Mouse (Mus musculus) CD4-positive, CD25-positive, alpha-beta regulatory T cell, adult 4 months (primary cell): Measurements from ENCODE around the gene Pola2. TPM values are rescaled to one million over a fixed set of nuclear protein-coding genes. Genes with fewer than 3 reads are reported as not detected.
A peak's percentile ranks its signal among the peaks of the same experiment; 100 is the strongest.

Experiments used
- ATAC-seq: one replicate; pipeline ENCODE4 v1.8.0; 2017
- polyA plus RNA-seq, 2 experiments: library from polyadenylated mRNA; unstranded; fragments of 100-300 nt; shearing (Covaris generic); gene quantifications; one replicate each; pipeline ENCODE4 v1.2.1; 2017

Pola2 gene
- polyA plus RNA-seq, 2 experiments from 2014 or later: 13.8 to 15.8 TPM

DNA sequence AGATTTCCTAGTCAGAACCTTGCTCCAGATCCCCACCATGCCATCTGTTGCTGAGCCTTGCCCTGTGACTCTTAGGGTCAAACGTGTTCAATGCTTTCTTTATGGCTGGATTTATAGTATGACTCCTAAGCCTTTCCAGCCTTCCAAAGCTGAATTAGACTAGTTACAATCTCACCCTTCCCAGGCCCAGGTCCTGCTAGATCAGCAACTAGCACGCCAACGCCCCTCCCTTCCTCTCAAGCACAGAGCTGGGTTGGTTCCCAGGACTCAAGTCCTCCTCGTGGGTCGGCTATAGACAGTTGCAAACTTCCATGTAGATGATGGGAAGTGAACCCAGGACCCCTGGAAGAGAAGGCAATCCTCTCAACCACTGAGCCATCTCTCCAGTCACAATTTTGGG, 28.3 kb downstream of the Pola2 start:
- ATAC-seq: no peak

DNA sequence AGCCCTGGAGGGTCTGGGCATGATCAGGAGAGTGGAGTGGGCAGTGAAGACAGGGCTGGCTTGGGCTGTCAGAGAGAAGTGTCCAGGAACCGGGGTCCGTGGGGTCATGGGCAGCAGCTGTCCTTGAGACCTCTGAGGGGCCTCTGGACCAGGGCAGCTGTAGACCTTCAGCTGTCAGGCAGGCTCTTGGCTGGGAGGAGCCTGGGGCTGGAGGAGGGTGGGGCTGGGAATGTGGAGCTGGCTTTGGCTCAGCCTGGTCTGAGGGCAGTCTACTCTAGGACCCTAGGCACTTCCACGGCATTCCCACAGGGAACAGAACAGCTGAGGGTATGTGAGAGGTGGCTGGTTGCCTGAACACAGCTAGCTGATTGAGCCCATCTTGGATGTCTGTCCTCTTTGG, 28.7 kb downstream of the Pola2 start:
- no peak for ATAC-seq

DNA sequence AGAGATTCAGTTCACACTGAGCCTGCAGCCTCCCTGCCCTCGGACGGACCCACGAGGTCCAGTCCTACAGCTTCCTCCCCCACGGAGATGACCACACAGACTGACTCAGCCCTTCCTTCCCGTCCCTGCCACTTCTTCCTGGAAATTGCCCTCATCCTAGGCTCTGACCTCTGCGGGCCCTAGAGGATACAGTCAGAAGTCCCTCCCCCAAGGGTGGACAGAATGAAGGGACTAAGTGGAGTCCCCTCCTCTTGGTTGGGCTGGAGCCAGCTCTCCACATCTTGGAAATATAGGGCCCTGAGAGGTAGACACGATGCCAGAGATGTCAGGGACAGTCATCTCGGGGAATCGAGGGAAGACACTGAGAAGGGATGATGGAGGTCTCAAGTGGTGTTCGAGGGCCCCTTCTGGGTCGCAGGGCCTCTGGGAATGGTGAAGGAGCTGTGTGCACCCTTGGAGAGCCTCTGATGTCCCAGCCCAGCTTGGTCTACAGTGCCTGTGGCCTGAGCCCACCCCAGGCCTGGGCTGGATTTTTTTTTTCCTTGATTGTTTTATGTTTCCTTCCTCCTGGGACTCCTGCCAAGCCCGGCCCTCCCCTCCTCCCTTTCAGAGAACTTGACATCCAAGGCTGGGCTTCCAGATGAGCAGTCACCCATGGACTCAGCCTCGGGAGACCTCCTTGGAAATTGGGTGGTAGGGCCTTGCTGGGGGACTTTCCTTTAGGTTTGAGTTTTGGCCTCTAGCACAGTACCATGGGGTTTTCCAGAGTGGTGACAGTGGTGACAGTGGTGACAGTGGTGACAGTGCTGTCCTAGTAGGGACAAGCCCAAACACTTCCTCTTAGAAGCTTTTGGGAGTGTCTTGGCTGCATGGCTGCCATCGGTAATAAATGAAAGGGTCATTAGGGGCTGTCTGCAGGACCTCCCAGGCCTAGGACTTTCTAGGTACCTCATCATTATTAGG, 34.1 kb downstream of the Pola2 start:
- no peak for ATAC-seq

DNA sequence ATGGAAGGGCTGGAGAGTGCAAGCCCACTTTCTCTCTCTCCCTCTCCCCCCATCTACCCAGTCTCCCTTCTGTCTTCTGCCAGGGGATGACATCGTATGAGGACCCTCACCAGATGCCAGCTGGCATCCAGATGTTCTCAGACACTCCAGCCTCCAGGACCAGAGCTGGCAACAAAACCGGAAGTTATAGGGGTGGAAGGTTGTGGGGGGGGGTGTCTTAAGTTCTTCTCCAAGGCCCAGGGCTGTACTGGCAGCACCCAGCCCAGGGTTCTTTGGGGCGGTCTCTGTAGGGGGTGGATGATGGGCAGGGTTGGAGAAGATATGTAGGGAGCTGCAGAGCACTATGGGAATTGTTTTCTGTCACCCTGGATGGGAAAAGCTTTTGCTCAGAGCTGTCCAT, 35.5 kb downstream of the Pola2 start:
- ATAC-seq: no peak

GRCm38 (mm10) chr19:5928104-5928503, 35.9 kb downstream of the Pola2 start:
- no peak for ATAC-seq

- ATAC-seq: no peak
These were observed 36.5 kb downstream of the Pola2 start for GRCm38 (mm10) chr19:5927532-5927931.

- no peak for ATAC-seq
These were observed 37.0 kb downstream of the Pola2 start for GRCm38 (mm10) chr19:5927026-5927425.

DNA sequence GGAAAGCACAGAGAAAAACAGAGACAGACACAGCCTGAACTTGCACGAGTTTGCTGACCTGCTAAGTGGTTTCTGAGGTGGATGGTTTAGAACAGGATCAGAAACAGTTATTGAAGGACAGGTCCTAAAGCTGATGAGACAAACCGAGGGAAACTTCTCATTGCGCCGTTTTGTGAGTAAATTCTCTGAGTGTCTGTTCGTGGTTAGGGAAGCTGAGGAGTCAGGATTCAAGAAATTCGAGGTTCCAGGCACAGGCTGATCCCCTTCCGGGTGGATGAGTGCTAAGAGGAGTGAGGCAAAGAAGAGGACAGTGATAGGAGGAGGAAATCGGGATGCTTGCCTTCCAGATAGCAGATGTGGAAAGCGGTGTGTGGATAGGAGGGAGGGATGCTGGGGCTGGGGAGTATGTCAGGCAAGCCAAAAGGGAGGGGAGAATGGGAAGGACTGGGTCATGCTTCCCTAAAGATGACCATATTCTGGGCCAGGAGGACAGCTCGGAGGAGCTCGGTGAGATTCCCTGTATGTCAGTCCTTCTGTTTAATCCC, 38.6 kb downstream of the Pola2 start:
- ATAC-seq: no peak

DNA sequence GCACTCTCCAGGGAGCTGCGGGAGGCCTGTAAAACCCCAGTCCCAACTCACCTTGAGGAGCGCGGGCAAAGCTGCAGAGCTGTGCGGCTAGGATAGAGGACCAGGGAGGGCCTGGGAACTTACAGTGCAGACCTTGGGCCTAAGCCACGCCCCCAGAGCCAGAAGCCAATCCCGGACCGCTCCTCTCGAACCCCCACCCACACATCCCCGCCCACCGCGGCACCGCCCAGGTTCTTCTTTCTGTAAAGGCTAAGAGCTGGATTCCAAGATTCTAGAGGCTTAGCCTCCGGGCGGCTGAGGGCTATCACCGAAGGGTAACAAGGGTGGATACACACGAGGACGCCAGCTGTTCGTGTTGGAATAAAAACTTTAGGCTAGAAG, 39.3 kb downstream of the Pola2 start, which contains the start of gene Cdc42ep2:
Gene Cdc42ep2, minus strand, starts transcription at position 104 of the 381 bp plus-strand sequence.
- ATAC-seq: peak; percentile 96

- peak; percentile 68 for ATAC-seq
These were observed 39.9 kb downstream of the Pola2 start for GRCm38 (mm10) chr19:5923990-5924712.

DNA sequence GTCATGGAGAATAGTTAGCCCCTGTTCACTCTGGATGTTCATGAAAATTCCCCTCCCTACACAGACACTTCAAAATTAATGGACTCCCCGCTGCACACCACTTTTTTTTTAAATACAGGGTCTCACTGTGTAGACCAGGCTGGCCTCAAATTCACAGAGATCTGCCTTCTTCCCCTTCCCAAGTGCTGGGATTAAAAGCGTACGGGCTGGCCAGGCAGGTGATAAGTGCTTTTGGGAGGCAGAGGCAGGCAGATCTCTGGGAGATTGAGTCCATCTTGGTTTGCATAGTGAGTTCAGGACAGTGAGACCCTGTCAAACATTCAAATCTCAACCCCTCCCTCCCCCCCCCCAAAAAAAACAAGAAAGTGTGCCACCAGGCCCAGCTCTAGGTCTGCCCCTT, 41.0 kb downstream of the Pola2 start:
- no peak for ATAC-seq

DNA sequence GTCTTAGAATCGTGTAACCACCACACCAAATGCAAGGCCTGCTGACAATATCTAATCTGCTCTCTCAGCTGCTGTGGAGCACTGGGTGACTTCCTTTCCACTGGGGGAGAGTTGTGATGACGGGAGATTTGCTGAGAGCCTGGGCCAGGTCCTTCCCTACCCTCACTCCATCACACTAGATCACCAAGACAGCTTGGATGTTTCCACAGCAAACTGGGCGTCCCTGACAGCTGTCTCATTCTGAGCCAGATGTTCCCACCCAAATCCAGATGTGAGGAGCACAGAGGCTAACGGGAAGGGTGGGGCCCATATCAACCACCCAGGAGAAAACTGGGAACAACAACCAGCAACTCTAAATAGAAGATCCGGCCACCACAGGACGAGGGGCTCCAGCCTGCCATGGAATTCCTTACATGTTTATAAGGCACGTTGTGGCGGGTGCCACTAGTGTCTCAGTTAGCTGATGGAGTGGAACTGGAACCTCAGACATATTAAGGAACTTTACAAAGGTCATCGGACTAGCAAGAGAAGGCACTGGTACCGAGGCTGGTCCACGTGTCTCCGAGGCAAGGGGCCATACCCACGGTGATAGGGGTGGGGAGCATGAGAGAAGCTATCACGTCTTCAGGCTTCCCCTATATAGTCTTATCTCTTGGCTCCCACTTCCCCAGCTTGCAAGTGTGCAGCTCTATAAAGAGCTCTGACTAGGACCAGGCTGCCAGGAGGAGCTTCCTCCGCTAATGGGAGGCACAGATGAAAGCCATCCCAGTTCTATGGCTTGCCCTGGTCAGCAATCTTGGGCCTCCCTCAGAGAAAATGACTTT, 41.7 kb downstream of the Pola2 start:
- no peak for ATAC-seq

DNA sequence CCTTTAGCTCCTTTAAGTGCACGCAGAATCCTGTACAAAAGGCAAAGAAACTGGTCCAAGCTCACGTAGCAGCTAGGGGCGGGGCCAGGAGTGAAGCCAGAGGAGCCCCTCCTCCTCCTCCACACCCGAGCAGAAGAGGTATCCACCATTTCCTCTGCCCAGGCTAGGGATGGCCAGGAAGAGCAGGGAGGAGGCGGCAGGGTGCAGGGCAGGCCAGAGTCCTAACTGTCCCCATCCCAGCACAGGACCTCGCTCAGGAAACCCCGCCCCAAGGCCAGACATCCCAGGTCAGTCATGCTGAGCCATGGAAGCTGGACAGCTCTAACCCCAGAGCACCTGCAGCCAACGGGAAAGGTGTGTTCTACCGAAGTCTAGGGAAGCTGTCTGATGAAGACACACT, 42.3 kb downstream of the Pola2 start:
- ATAC-seq: no peak

GRCm38 (mm10) chr19:5913007-5913719, 50.8 kb downstream of the Pola2 start, which contains the start of gene Dpf2:
TSS of gene Dpf2 (minus strand) at chr19:5913010.
- no peak for ATAC-seq

DNA sequence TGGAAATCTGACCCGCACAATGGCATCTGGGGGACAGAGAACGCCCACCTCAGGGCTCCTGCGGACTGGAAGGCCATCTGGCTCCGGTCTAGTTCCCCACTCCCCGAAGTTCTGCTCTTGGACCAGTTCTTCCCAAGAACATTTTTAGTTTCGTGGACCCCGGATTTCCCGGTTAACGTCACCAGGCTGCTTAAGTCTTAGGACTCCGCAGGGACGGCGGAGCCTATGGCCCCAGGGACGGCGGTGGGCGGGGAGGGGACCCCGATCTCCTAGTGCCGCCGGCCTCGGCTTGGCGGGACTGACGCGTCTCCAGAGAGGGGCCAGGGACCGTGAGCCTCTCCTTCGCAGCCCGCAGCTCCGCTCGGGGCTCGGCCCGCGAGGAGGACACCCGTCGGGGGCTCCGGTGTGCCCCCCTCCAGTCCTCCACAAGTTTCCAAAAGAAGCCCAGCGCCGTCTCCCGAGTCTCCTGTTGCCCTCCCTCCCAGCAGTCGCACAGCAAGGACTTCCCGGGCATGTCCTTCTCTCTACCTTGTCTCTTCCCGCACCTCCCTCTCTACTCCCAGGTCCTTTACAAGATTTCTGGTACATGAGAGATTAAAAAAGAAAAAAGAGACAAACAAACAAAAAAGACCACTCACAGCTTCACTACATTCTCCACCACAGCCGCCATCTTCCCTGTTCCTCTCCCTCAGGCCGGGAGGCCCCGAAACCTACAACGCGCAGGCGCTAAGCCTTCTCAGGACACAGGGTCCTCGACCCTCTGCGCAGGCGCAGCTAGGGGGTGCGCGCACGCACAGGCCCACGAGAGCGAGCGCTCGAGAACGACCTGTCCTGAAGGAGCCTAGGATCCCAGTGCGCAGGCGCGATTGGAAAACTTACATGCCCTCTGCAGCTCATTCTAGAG, 51.6 kb downstream of the Pola2 start:
- ATAC-seq: peak; percentile 93

GRCm38 (mm10) chr19:5911430-5912102, 52.4 kb downstream of the Pola2 start:
- ATAC-seq: no peak

- no peak for ATAC-seq
These were observed 53.8 kb downstream of the Pola2 start for GRCm38 (mm10) chr19:5910221-5910620.

DNA sequence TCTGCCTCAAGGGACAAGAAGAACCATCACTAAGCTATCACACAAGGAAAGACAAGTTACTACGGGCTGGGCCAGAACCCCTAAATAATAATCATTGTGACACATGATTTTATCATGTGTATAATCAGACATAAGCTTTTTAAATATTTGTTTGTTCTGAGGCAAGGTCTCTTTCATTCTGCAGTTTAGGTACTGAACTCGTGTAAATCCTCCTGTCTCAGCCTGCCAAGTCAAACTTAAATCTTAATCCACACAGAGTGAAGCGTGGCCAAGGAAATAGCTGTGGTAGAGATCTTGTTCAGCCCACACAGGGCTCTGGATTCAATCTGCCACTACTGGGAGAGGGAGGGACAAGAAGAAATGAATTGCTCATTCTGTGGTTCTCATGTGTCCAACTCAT, 56.7 kb downstream of the Pola2 start:
- ATAC-seq: no peak

DNA sequence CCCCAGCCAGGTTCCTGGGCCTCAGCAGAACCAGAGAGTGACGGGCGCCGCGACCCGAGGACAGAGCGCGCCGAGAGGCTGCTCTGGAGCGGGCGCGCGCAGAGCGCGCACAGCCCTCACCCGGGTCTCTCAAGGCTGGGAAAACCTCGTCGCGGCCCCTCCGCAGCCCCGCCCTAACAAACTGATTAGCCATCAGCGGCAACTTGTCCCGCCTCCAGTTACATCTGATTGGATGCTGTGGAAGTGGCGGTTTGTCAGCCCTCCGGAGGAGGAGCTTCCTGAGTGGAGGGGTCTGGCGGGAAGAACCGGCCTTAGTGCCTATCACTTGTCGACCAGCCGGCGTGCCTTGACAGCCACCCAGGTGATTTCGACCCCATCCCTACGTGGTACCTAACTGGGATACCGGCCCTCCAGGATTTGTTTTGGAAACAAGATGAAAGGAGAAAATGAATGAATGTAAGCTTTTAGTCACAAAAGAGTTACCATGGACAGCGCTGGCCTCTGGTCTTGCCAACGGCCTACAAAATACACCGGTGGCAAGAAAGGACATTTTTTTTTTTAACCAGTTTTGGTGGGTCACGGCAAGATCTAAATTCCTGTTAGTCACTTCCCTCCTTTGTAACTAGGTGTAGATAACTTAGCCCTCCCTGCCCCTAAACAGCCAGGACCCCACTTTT, 69.9 kb downstream of the Pola2 start, which contains the start of gene Tigd3:
Gene Tigd3, minus strand, starts transcription at position 148 of the 677 bp plus-strand sequence.
- peak; percentile 99 for ATAC-seq
